Mouse (Mus musculus): ENCODE results near the gene Kantr.

Gene Kantr

GRCm38 (mm10) chrX:152279384-152279783 lies 47.9 kb downstream of the Kantr start:
- DNase-seq (ENCODE audit: low read depth) = no peak

GRCm38 (mm10) chrX:152271189-152271588 lies 56.1 kb downstream of the Kantr start:
- no peak for DNase-seq (ENCODE audit: low read depth)

Measured in fibroblast of lung, adult 2 months (primary cell).